In genomic region chr8:122551265-122552051, GRCm38 (mm10) we compare ENCODE assay signal across 8 mouse cellular contexts. TPM values are rescaled to one million over a fixed set of nuclear protein-coding genes. Genes with fewer than 3 reads are reported as not detected.
A peak's percentile ranks its signal among the peaks of the same experiment; 100 is the strongest.
DNase-seq lines count a peak whose midpoint lies in the region; ATAC-seq and TF ChIP-seq lines count a peak whose summit lies in the region.

TSS of gene Piezo1 (minus strand) at chr8:122551329.

- no peak within 1 kb of the TSS for H3K27ac ChIP-seq in forebrain, embryonic 11.5 days (ENCODE audit: low read depth, low read length)
- peak within 1 kb of the TSS; percentile 87 for H3K27ac ChIP-seq in heart, embryonic 16.5 days (ENCODE audit: low read length)
- peak within 1 kb of the TSS; percentile 96 for H3K27ac ChIP-seq in liver, embryonic 16.5 days (ENCODE audit: low read length)
- H3K27ac ChIP-seq in neural tube, embryonic 12.5 days: no peak within 1 kb of the TSS
- H3K27ac ChIP-seq in testis, adult 2 months (ENCODE audit: control insufficient read depth, insufficient read depth, low read depth, low read length): no peak within 1 kb of the TSS

- peak; percentile 97 for DNase-seq in CD4-positive, CD25-positive, alpha-beta regulatory T cell, adult 2 months (ENCODE audit: low read depth, low spot score)
- DNase-seq in brain, embryonic 14.5 days (ENCODE audit: low read depth): peak; percentile 54
- peak; percentile 88 for DNase-seq in forebrain, embryonic 11.5 days (ENCODE audit: low spot score)
- peak; percentile 96 to 97 for DNase-seq in kidney, postnatal 25 days

- peak within 1 kb of the TSS; percentile 41 for H3K4me3 ChIP-seq in forebrain, embryonic 11.5 days (ENCODE audit: low read depth, low read length)
- peak within 1 kb of the TSS; percentile 81 for H3K4me3 ChIP-seq in heart, embryonic 16.5 days (ENCODE audit: low read length)
- H3K4me3 ChIP-seq in liver, embryonic 16.5 days (ENCODE audit: low read depth, low read length): peak within 1 kb of the TSS; percentile 82
- peak within 1 kb of the TSS; percentile 52 for H3K4me3 ChIP-seq in neural tube, embryonic 12.5 days
- peak within 1 kb of the TSS; percentile 72 for H3K4me3 ChIP-seq in testis, adult 2 months (ENCODE audit: control insufficient read depth, low read depth, low read length)

- peak; percentile 63 for ATAC-seq in forebrain, embryonic 11.5 days (replicated peaks; ENCODE audit: low FRiP score)
- peak; percentile 86 for ATAC-seq in heart, embryonic 16.5 days (replicated peaks; ENCODE audit: extremely low read depth, insufficient read depth, low FRiP score)
- peak; percentile 73 for ATAC-seq in liver, embryonic 16.5 days (ENCODE audit: low read depth)
- ATAC-seq in neural tube, embryonic 12.5 days (ENCODE audit: low FRiP score, low read depth): peak; percentile 65; the same call in 1 of the 2 replicates

- H3K36me3 ChIP-seq in forebrain, embryonic 11.5 days (ENCODE audit: control insufficient read depth, insufficient read depth, low read length): no peaks in the 10 kb centered on the region
- H3K36me3 ChIP-seq in heart, embryonic 16.5 days (ENCODE audit: control insufficient read depth, insufficient read depth): no peaks in the 10 kb centered on the region
- no peaks in the 10 kb centered on the region for H3K36me3 ChIP-seq in liver, embryonic 16.5 days (ENCODE audit: control insufficient read depth, insufficient read depth)
- H3K36me3 ChIP-seq in neural tube, embryonic 12.5 days: no peaks in the 10 kb centered on the region
- H3K36me3 ChIP-seq in testis, adult 2 months (ENCODE audit: control insufficient read depth, insufficient read depth, low read length): no peaks in the 10 kb centered on the region

- H3K9me3 ChIP-seq in forebrain, embryonic 11.5 days (ENCODE audit: control insufficient read depth, low read length): no peaks in the 10 kb centered on the region
- no peaks in the 10 kb centered on the region for H3K9me3 ChIP-seq in heart, embryonic 16.5 days (replicated peaks; ENCODE audit: control insufficient read depth, low read length)
- H3K9me3 ChIP-seq in liver, embryonic 16.5 days (replicated peaks; ENCODE audit: control insufficient read depth, low read length): no peaks in the 10 kb centered on the region
- H3K9me3 ChIP-seq in neural tube, embryonic 12.5 days: no peaks in the 10 kb centered on the region

- peaks cover 4% of the 10 kb centered on the region; the same call in 1 of the 2 replicates for H3K4me1 ChIP-seq in forebrain, embryonic 11.5 days (replicated peaks; ENCODE audit: control insufficient read depth, insufficient read depth, low read length)
- peaks cover 28% of the 10 kb centered on the region for H3K4me1 ChIP-seq in heart, embryonic 16.5 days (ENCODE audit: control insufficient read depth, insufficient read depth, low read length)
- H3K4me1 ChIP-seq in liver, embryonic 16.5 days (ENCODE audit: control insufficient read depth, low read depth, low read length): peaks cover 53% of the 10 kb centered on the region
- H3K4me1 ChIP-seq in neural tube, embryonic 12.5 days: peaks cover 23% of the 10 kb centered on the region; the same call in 1 of the 2 replicates
- peaks cover 25% of the 10 kb centered on the region for H3K4me1 ChIP-seq in testis, adult 2 months (ENCODE audit: control insufficient read depth, insufficient read depth, low read length)

- peaks cover 22% of the 10 kb centered on the region for H3K27me3 ChIP-seq in forebrain, embryonic 11.5 days (ENCODE audit: control insufficient read depth, insufficient read depth, low read length)
- no peaks in the 10 kb centered on the region for H3K27me3 ChIP-seq in heart, embryonic 16.5 days (ENCODE audit: control insufficient read depth, insufficient read depth, low read length)
- H3K27me3 ChIP-seq in liver, embryonic 16.5 days (ENCODE audit: control insufficient read depth, insufficient read depth, low read depth, low read length): no peaks in the 10 kb centered on the region
- H3K27me3 ChIP-seq in neural tube, embryonic 12.5 days (replicated peaks): peaks cover 33% of the 10 kb centered on the region
- no peaks in the 10 kb centered on the region for H3K27me3 ChIP-seq in testis, adult 2 months (ENCODE audit: control insufficient read depth, insufficient read depth, low read length)

- peak within 1 kb of the TSS; percentile 67 for H3K9ac ChIP-seq in forebrain, embryonic 11.5 days (ENCODE audit: low read length)
- peak within 1 kb of the TSS; percentile 95 for H3K9ac ChIP-seq in heart, embryonic 16.5 days (ENCODE audit: low read length)
- peak within 1 kb of the TSS; percentile 91 for H3K9ac ChIP-seq in liver, embryonic 16.5 days (ENCODE audit: low read depth, low read length)
- H3K9ac ChIP-seq in neural tube, embryonic 12.5 days: peak within 1 kb of the TSS; percentile 68

- peak; percentile 85 for TF ChIP-seq CTCF in brain, embryonic 14.5 days (IDR thresholded peaks at IDR 0.05; ENCODE audit: borderline replicate concordance, extremely low read depth, insufficient read depth, insufficient read length)
- peak; percentile 93 for TF ChIP-seq CTCF in testis, adult 2 months (IDR thresholded peaks at IDR 0.05; ENCODE audit: control insufficient read depth, insufficient read depth, insufficient replicate concordance, low read depth, low read length)

- 0 out of 2 replicates have a peak, but pooled peaks have one; percentile 19 for TF ChIP-seq POLR2A in brain, embryonic 14.5 days (IDR thresholded peaks at IDR 0.05; ENCODE audit: borderline replicate concordance, extremely low read depth, insufficient read depth, insufficient read length, poor library complexity, severe bottlenecking)
- TF ChIP-seq POLR2A in testis, adult 2 months (IDR thresholded peaks at IDR 0.05; ENCODE audit: control insufficient read depth, low read depth, low read length): no peak; the same call in 1 of the 2 replicates

- 10% methylated on average over 55 of the region's 56 CpGs for WGBS in forebrain, embryonic 11.5 days
- WGBS in heart, embryonic 16.5 days: 9% methylated on average over 56 of the region's 56 CpGs
- WGBS in liver, embryonic 16.5 days (ENCODE audit: insufficient replicate concordance): 10% methylated on average over 45 of the region's 56 CpGs
- 13% methylated on average over 56 of the region's 56 CpGs for WGBS in neural tube, embryonic 12.5 days

- H3K4me2 ChIP-seq in forebrain, embryonic 11.5 days (ENCODE audit: low read depth, low read length, severe bottlenecking): peak within 1 kb of the TSS; percentile 75
- H3K4me2 ChIP-seq in heart, embryonic 16.5 days (ENCODE audit: low read depth, low read length): peak within 1 kb of the TSS; percentile 92
- peak within 1 kb of the TSS; percentile 95 for H3K4me2 ChIP-seq in liver, embryonic 16.5 days (ENCODE audit: low read depth, low read length)
- peak within 1 kb of the TSS; percentile 90 for H3K4me2 ChIP-seq in neural tube, embryonic 12.5 days (replicated peaks)

RNA-seq across cellular contexts. Expression of gene Piezo1, which starts in this region (rescaled TPM):
- 12.8 and 13.4 TPM in 2 replicates for polyA plus RNA-seq in brain, embryonic 14.5 days (2012; rRNA removed)
- 5.8 and 5.9 TPM in 2 replicates for polyA plus RNA-seq in forebrain, embryonic 11.5 days (2014; fragmentation: Nextera tagmentation; extraction: Ambion mirVana)
- 13.5 and 15.3 TPM in 2 replicates for polyA plus RNA-seq in heart, embryonic 16.5 days (2015; fragmentation: Nextera tagmentation; extraction: Ambion mirVana)
- 11.3 and 15.5 TPM in 2 replicates for polyA plus RNA-seq in liver, embryonic 16.5 days (2015; fragmentation: Nextera tagmentation; extraction: Ambion mirVana)
- 6.4 and 6.5 TPM in 2 replicates for polyA plus RNA-seq in neural tube, embryonic 12.5 days (2016; fragmentation: Nextera tagmentation; extraction: Ambion mirVana)
- 6.8 and 9.1 TPM in 2 replicates for polyA plus RNA-seq in testis, adult 2 months (2012; rRNA removed)

Comparison
In these comparisons a context has a peak if more than half of its experiments do, and no peak if none do; other contexts are left out.
1. H3K27ac ChIP-seq: peak in heart, embryonic 16.5 days (single experiment) and liver, embryonic 16.5 days (single experiment); none in forebrain, embryonic 11.5 days (single experiment), neural tube, embryonic 12.5 days (single experiment) and testis, adult 2 months (single experiment).
2. Peak in every context shown above with its lines, with median percentiles within 50 percentile points of each other: DNase-seq, ATAC-seq, H3K4me2 ChIP-seq, H3K4me3 ChIP-seq and H3K9ac ChIP-seq.